Mouse (Mus musculus) kidney, adult 2 months (tissue): ENCODE results near the gene Npdc1.
A peak's percentile ranks its signal among the peaks of the same experiment; 100 is the strongest.

Experiments used
- CTCF ChIP-seq: fragments of 200-500 bp; conservative IDR thresholded peaks from 2 replicates; pipeline ENCODE4 v1.5.1; 2011; ENCODE audit warnings: low read depth, mild to moderate bottlenecking, control low read depth, low read length, moderate library complexity, mixed read lengths; ENCODE audit not compliant: insufficient read depth, insufficient read length
- POLR2A ChIP-seq: fragments of 200-500 bp; IDR thresholded peaks from one replicate; pipeline ENCODE4 v1.6.1; 2011; ENCODE audit warnings: low read depth, low read length, control low read depth

DNA sequence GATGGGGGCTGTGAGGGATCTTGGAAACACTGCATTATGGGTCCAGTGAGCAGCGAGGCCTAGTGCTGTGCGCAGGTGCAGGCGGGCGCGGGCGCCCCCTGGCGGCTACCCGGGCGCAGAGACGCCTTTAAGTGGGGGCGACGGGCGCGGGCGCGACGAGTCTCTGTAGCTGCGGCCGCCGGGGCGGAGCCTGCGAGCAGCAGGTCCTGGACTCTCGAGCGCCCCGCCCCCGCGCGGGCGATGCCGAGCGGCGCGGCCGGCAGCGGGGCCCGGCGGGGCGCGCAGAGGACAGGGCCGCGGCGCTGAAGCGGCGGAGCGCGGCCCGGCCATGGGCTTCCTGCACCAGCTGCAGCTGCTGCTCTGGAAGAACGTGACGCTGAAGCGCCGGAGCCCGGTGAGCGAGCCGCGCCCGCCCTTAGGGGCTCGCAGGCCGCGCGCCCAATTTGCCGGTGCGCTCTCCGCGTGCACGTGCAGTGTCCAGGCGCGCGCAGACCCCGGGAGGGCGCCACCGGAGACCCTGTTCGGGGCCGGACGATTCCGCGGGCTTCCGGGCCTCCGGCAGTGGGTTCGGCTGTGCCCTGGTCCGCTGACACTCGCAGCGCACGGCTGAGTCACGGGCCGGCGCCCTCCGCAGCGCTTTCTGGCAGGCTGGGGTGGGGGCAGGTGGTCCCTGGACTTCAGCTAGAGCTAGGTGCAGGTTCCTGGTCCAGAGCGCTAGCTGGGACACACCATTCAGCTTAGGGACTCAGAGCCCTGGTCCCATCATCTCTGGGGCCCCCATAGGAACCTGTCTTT is 29.5 kb downstream of the Npdc1 start, which contains the start of gene Abca2:
- TF ChIP-seq CTCF (peak; percentile 75), POLR2A (no peak)
